Mouse (Mus musculus): Measurements from ENCODE around the gene Fbxo41.

Gene Fbxo41

DNA sequence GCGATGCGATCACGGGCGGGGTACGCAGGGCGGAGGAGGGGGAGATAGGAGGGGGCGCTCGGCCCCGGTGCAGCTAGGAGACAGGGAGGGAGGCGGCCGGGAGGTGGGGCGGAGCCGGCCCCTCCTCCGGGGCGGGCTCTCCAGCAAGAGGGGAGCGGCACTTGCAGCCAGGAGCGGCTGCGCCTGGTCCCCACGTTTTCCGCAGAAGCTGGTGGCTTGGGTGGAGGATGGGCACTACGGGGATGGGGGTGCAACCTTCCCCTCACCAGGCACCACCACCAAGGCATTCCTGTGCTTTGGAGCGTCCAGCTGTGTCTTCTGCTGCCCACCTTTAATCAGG is at the start of gene Fbxo41:
Gene Fbxo41 (minus strand): TSS at position 84 of the 340 bp plus-strand sequence.
- no peak for DNase-seq (ENCODE audit: extremely low spot score, low read depth, low spot score)

DNA sequence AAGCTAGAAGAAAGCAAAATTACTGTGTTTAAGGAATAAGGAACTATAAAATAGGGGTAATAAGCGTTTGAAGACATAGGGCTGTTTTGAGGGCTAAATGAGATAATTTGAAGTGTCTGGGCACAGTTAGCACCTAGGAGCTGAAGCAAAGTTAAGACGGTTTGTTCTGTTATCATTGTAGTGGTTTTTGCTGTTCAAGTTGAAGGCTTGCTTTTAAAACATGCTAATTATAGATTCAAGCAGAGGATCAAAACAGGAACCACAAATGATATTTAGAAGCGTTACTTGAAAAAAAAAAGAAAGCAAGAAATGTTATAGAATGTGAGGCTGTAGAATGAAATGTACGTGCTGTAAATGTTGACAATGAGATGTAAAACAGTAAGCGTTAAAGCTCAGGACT is 44.8 kb upstream of the Fbxo41 start:
- no peak for DNase-seq (ENCODE audit: extremely low spot score, low read depth, low spot score)

DNA sequence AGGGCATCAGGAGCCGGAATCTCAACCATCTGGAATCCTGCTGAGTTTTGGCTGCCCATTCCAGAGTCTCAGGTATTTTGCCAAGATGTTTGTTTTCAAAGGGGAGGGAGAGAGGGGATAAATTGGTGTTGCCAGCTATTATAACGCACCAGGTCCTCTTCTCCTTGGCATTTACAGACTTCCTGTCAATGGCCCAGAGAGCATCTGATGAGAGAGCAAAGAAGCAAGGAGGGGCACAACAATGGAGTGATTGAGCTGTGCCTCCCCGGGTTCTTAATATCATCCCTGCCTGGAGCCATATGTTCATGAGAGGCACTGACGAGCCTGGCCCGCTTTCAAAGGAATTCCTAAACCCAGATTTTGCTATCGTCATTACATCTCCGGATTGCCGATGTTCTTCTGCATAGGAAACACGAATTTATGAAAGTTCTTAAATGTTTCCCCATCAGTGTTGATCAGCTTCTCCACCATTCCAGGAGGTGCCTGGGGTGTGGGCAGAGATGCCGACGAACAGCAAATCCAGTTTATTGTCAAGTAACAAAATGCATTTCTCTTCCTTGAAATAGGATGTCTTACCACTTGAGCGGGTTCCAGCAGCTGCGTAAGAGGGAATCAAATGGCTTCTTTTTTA is 41.6 kb upstream of the Fbxo41 start:
- no peak for DNase-seq (ENCODE audit: extremely low spot score, low read depth, low spot score)

DNA sequence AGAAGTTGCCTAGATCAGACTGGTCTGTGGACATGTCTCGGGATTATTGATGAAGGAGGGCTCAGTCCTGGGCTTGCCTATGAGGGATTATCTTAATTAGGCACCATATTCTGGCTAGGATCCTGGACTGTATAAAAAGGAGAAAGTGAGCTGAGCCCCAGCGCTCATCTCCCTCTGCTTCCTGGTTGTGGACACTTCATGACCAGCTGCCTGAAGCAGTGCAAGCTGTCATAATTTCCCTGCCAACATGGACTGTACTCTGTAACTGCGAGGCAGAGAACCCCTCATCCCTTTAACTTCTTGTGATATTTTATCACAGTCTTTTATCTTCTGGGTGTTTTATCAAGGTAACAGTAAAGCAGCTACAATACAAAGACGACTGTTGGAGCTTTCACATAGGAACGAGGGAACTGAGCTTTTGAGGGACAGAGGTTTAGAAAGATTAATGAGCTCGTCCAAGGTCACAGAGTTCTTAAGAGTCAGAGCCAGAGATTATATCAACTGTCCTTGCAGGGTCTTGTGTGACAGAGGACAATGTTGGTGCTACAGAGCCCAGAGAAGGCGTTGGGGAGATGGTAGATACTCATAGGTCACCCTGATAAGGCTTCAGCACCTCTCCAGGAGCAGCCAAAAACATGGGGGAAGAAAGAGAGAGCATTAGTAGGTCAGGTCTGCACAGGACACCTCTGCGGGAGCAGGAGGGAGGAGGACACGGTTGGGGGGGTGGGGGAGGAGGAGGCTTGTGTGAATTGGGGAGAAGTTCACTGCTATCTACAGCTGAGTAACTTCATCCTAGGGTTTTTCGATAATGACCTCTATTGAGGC is 40.8 kb upstream of the Fbxo41 start:
- DNase-seq (ENCODE audit: extremely low spot score, low read depth, low spot score) = no peak

DNA sequence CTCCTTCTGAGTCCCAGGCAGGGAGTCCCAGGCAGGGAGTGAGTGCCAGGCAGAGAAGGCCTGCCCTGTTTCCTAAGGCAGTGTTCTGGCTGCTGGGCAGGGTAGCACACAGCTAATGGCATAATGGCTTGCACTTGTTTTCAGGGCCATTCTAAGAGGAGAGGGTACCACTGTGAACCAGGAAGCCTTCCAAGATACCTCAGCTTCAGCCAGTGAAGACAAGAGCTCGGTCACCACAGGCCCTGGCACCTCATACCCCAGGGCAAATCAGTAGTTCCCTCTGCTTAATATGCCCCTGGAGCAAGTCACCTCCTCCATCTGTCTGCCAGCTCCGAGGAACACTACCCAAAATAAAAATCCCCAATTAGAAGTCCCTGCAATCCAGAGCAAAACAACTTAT is 20.0 kb upstream of the Fbxo41 start:
- no peak for DNase-seq (ENCODE audit: extremely low spot score, low read depth, low spot score)

DNA sequence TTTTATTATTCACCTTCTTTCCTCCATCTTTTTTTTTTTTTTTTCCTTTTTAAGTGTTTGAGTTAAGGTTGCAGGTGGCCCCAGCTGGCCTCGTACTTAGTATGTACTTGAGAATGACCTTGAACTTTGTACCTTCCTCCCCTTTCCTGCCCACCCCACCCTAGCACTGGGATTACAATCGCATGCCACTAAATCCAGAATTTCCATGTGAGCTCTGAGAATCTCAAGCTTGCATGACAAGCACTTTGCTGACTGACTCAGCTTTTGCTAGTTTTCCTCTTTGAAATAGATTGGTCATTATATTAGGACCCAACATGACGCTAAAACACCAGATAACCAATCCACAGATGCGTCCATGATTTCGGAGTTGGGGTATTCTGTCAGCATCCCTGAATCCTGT is 19.2 kb upstream of the Fbxo41 start:
- no peak for DNase-seq (ENCODE audit: extremely low spot score, low read depth, low spot score)

DNA sequence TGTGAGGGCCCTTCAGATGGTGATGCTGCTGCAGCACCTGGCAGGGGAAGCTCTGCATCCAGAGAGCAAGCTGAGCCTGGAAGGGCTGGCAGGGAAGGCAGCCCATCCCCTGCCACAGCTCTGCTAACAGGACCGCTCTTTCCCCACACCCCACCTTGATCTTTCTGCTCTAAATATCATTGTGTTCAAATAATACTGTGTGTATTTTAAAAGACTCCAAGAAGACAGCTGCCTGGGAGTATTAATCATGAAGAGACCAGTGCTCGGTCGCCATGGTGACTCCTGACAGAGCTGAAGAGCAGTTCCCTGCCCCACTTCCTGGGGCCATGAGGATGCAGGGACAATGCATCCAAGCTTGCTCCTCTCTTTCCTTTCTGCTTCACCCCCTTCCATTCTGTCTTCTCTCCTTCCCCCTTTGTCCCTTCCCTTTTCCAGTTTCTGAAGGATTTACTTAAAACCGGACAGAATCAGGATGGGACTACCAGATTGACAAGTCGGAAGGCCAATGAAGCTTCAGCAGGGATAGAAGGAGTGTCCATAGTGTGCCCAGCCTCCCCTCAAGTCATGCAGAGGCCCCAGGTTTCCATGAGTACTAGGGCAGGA is 15.4 kb upstream of the Fbxo41 start:
- no peak for DNase-seq (ENCODE audit: extremely low spot score, low read depth, low spot score)

DNA sequence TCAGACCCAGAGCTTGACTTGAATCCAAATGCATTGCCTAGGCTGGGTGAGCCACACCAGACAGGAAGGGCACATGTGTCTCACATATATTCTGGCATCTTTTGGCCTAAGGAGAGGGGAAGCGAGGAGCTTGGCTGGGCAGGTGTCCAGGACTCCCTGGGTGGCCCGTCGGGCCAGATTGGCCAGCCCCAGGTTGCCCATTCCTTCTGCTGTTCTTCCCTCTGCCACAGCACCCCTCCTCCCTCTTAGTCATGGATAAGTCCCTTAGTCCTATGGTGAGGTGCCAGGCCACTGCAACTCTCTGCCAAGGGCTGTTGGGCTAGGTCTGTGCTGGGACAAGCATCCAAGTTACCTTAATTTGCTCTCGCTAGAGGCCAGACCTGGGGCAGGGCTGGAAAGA is 13.1 kb upstream of the Fbxo41 start:
- no peak for DNase-seq (ENCODE audit: extremely low spot score, low read depth, low spot score)

DNA sequence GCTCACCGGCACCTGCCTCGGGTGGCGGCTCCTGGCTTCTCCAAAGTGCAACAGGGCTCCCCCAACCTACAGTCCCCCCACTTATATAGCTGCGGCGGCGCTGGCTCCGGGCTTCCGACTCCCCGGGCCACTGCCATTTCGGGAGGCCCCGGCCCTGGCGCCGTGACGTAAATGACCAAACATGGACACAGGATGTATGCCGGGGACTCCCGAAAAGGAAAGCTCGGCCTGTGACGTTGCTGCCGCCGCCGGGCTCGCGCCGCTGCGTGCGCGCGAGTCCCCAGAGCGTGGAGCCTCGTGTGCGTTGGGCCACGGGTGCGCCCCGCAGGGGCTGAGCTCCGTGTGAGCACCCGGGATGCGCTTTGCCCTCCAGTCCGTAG is 10.7 kb upstream of the Fbxo41 start, which contains the start of gene Egr4:
Gene Egr4 (minus strand): TSS at position 59 of the 380 bp plus-strand sequence.
- no peak for DNase-seq (ENCODE audit: extremely low spot score, low read depth, low spot score)

DNA sequence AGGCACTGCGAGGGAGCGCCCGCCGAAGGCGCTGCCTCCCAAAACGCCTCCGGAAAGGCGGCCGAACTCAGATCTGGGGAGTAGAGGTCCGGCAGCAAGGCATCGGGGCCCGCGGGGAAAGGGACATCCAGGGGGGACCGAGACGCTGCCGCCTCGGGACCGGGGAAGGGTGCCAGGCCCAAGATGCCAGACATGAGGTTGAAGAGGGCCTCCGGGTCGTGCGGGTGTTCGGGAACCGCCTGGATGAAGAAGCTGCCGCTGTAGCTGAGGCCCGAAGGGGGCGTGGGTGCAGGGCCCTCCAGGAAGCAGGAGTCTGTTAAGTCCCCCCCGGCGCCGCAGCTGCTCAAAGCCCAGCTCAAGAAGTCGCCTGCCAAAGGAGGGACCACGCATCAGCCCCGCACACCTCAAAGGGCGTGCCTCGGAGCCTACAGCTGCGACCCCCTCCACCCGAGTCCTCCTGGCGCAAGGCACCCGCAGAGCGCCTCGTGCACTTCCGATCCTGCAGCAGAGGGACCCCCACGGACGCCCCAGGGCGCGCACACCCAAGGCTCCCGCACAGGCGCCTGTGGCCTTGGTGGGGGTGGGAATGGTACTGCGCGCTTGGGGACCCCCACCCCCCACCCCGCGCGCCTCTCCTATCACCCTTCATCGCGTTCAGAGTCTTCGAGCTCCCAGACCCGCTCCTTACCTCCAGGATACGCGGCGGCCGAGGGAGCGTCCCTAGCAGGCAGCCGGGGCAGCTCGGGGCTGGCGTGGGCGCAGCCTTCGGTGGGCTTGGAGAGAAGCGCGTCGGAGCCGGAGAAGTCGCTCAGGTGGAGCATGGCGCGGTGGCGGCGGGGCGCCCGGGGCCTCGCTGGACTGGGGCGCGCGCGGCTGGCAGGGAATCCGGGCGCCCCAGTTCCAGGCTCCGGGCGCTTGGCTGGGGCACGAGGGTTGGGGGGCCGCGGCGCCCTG is 10.1 kb upstream of the Fbxo41 start:
- DNase-seq (ENCODE audit: extremely low spot score, low read depth, low spot score) = no peak

DNA sequence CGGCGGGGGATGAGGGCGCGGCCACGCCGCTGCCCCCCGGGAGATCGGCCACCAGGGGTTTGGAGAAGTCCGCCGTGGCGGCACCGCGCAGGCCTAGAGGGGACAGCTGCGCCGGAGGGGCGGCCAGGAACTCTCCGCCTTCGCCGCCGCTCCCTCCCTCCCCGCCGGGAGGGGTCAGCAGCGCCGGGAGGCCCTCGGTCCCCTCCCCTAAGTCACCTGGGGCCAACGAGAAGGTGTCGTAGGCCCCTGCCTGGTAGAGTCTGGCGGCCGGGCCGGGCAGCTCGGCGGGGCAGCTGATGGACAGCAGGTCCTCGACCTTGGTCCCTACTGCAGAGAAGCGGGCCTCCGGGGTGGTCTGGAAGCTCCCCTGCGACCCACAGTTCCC is 9.3 kb upstream of the Fbxo41 start:
- no peak for DNase-seq (ENCODE audit: extremely low spot score, low read depth, low spot score)

DNA sequence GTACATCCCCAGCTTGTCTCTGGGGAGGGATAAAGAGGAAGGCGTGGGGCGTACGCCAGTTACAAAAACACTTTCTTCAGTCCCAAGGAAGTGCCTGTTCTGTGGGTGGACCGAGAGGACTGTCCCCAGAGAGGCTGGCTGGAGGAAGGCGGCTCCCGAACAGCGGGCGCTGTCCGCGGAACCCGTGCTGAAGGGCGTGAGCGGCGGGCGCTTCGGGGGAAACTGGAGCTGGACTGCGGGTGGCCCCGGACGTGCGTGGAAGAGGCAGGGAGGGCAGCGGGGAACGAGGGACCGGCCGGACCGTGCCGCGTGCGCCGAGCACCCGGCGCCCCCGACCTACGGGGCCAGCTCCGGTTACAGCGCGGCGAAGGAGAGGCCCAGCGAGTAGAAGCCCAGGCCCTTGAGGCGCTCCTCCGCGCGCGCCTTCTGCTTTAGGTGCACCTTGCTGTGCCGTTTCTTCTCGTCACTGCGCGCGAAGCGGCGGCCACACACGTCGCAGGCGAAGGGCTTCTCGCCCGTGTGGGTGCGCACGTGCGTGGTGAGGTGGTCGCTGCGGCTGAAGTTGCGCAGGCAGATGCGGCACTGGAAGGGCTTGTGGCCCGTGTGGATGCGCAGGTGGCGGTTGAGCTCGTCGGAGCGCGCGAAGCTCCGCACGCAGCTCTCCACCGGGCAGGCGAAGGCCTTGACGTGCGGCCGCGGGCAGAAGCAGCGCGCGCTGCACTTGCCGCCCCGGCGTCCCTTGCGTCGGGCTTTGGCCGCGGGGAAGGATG is 8.7 kb upstream of the Fbxo41 start:
- no peak for DNase-seq (ENCODE audit: extremely low spot score, low read depth, low spot score)

DNA sequence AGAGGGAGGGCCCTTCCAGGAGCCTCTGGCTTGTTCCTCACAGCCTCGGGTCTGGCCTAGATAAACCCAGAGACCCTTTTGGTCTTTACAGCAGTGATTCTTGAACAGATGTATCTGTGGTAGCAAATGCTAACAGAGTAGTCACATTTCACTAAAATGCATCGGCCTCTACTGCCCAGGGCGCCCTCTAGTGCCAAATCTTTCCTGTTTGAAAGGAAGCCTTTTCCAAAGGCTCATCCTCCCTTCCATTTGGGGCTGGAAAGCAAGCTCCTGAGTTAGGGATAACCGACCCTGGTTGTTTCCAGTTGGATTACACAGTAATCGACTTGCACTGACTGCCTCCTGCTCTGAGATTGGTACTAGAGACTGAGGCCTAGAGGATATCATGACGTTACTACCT is 7.7 kb upstream of the Fbxo41 start:
- DNase-seq (ENCODE audit: extremely low spot score, low read depth, low spot score) = no peak

DNA sequence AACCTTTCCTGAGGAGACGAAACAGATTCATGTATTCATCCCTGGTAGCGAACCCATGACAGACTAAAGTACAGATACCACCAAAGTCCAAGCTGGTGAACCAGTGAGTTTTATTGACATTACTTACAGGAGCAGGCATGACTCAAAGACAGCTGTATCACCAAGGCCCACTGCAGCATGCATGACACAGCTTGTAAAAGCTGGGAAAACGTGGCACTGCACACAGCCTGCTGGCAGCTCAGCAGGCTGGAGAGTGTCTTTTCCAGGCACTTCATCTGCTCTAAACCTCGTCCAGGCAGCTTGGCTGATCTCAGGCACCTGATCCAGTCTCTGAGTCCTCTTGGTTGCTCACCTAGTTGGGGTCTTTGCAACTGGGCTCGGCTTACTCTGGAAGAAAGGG is 5.8 kb upstream of the Fbxo41 start:
- no peak for DNase-seq (ENCODE audit: extremely low spot score, low read depth, low spot score)

DNA sequence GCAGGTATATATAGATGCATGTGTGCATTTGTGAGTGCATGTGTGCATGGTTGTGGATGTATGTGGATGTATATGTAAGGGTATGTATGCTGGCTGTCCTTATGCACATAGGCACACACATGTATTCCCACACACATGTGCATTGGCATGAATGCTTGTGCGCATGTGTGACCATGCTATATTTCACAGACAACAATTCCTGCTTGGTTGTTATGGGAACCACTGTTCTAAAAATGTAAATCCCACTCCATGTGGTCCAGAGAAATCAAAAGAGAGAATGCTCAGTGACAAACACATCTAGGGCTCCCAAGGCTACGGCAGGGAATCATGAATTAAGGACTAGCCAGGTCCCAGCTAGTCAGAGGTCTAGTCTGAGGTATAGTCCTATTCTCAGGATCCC is 2.1 kb upstream of the Fbxo41 start:
- no peak for DNase-seq (ENCODE audit: extremely low spot score, low read depth, low spot score)

DNA sequence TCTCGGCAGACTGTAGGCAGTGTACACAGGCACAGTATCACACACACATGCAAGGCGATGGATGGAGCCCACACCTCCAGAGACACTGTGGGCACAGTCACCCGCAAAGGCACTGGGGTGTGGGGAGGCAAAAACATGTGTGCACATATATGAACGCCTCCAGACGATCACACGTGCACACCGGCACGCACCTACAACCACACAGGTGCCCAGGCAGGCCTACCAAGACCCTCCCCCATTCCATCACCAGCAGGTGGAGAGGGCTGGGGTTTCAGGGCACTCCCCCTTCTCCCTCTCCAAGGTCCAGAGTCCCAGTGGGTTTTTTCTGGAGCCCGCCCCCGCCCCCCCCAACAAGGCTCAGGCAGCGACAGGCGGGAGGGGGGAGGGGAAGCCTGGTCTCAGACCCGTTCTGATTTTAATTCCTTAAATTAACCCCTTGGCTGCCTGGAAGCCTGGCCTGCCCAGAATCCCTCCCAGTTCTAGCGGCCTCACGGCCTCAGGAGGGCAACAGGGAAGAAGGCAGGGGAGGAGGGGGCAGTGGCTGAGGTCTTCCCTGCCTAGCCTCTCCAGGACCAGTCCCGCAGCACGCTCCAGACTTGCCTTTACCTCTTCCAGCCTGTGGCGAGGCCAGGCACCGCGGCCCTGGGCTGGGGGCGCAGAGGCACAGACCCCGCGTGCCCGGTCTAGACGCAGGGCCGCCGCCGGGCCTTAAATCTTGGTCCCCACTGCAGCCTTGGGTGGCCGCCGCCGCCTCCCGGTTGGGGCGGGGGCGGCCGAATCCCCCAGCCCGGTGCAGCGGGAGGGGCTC is 487 bp downstream of the Fbxo41 start:
- DNase-seq (ENCODE audit: extremely low spot score, low read depth, low spot score) = no peak

DNA sequence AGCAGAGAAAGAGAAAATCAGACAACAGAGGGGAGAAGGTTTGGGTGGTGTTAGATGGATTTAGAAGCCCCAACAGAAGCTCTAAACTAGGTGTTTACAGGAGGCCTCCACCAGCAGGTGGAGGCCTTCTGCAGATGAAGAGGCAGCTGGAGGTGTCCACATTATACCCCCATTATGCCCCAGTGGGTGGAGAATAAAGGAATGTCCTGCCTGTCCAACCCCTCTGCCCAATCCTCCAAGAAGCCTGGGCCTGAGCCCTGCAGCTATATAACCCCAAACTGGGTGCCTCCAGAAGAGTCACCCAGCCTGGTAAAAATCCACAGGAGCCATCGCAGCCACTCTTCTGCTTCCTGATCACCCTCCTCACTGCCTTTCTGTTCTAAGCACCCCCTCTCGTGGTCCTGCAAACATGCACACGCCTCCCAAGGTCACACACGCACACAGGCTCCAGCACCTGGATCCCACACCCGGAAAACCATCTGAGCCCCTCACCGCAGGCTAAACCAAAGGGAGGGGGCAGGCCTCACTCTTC is 1.2 kb downstream of the Fbxo41 start:
- no peak for DNase-seq (ENCODE audit: extremely low spot score, low read depth, low spot score)

DNA sequence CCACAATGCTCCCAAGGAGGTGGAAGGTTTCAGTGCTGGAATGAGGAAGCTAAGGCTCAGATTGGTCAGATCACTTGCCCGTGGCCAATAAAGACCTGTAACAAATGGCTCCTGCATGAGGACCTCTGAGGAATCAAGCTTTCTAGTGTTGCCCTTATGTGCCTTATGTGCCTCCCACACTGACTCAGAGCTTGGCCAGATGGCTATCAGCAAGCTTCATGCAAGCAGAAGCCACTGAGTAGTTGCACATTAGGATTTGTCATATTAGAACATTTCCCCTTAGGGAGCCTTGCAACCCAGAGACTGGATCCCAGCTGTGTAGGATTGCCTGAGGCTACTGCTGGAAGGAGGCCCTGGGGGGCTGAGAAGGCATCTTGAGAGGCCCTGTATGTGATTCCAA is 2.4 kb downstream of the Fbxo41 start:
- DNase-seq (ENCODE audit: extremely low spot score, low read depth, low spot score) = no peak

DNA sequence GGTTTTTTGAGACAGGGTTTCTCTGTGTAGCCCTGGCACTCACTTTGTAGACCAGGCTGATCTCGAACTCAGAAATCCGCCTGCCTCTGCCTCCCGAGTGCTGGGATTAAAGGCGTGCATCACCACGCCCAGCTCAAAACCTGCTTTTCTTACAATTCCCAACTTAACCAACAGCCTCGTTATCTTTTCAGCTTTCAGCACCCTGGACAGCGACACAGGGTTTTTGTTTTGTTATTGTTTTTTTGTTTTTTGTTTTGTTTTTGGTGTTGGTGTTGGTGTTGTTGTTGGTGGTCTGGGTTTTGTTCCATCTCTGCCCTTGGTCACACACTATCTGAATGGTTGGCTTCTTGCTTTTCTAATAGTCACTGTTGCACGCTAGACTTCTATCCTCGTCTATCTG is 4.6 kb downstream of the Fbxo41 start:
- DNase-seq (ENCODE audit: extremely low spot score, low read depth, low spot score) = no peak

Data from hindlimb bud, embryonic 11.5 days (tissue).